Mouse (Mus musculus): ENCODE data around the gene Gm11487. TPM values are rescaled to one million over a fixed set of nuclear protein-coding genes. Genes with fewer than 3 reads are reported as not detected.
"Not testable (repeated sequence)": the region's sequence is repeated elsewhere in the genome, so short reads cannot be mapped to it uniquely, and the experiment has no call there.

Gene Gm11487
- total RNA-seq (2014; rRNA removed) (not detected in 2 replicates), polyA plus RNA-seq (2015; fragmentation: Nextera tagmentation; extraction: Ambion mirVana) (not detected in 2 replicates)

DNA sequence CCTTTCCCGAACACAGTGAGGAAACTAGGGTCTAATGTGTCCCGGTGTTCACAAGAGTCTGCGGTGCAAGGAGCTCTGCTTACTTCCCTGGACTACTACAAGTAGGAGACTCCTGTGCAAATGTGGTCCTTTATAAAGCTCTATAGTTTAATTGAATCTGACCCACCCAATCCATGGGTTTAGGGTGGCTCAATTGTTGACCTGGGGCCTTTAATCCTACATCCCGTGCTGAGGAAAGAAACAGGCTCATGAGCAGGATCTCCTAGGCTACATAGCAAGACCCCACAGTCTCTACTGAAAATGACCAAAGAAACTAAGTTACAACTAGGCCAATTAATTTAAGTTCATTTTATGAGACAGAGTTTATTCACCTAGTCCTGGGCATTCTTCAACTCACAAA lies at the start of gene Gm11487:
Gm11487 (minus strand) TSS at position 101 of the 400 bp plus-strand sequence.
- not testable (repeated sequence) for H3K4me1 ChIP-seq (ENCODE audit: insufficient read depth, low read length); ATAC-seq; H3K27me3 ChIP-seq (ENCODE audit: insufficient read depth, low read length); H3K4me2 ChIP-seq (ENCODE audit: low read depth, low read length); H3K9ac ChIP-seq (replicated peaks; ENCODE audit: low read length); DNase-seq (ENCODE audit: low spot score); H3K4me3 ChIP-seq (ENCODE audit: low read length); H3K27ac ChIP-seq; H3K9me3 ChIP-seq (ENCODE audit: low read length); H3K36me3 ChIP-seq (ENCODE audit: insufficient read depth, low read length)
- WGBS = 86% methylated on average over 3 of the region's 4 CpGs

- ATAC-seq (no peak), DNase-seq (ENCODE audit: low spot score) (no peak)
Observed at GRCm38 (mm10) chr4:73444715-73445114, 39.8 kb upstream of the Gm11487 start.

DNA sequence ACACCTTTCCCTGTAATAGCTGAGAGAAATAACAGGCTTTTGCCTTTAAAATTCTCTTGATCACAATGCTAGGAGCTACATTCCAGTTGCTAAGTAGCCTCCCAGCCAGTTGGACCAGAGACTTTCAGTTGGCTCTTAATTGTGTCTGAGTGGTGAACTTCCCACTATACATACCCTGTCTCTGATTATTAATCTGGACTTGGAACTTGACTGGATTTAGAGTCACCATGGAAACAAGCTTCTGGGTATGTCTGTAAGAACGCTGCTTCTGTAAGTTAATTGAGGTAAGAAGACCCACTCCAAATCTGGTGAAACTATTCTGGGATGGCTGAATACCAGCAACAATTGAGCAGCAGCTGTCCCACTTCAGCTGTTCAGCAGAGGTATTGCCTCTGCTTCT lies 37.7 kb upstream of the Gm11487 start:
- Histone ChIP-seq H3K4me3 (ENCODE audit: low read length) (no peak overlapping the region), H3K36me3 (ENCODE audit: insufficient read depth, low read length) (no peaks in the 10 kb centered on the region), H3K4me2 (ENCODE audit: low read depth, low read length) (no peak overlapping the region), H3K27me3 (ENCODE audit: insufficient read depth, low read length) (no peaks in the 10 kb centered on the region), H3K27ac (no peak overlapping the region), H3K9me3 (ENCODE audit: low read length) (no peaks in the 10 kb centered on the region), H3K4me1 (ENCODE audit: insufficient read depth, low read length) (no peaks in the 10 kb centered on the region), H3K9ac (replicated peaks; ENCODE audit: low read length) (no peak overlapping the region)
- no peak for TF ChIP-seq CTCF (IDR thresholded peaks at IDR 0.05; ENCODE audit: low read depth)
- DNase-seq (ENCODE audit: low spot score) (no peak), ATAC-seq (no peak)
- 38% methylated on average over 1 of the region's 1 CpGs for WGBS

More at GRCm38 (mm10) chr4:73444715-73445114, 39.8 kb upstream of the Gm11487 start:
- peak; percentile 49 for TF ChIP-seq CTCF (IDR thresholded peaks at IDR 0.05; ENCODE audit: low read depth)
- no peak overlapping the region for H3K27ac ChIP-seq
- H3K36me3 ChIP-seq (ENCODE audit: insufficient read depth, low read length) = no peaks in the 10 kb centered on the region
- H3K9ac ChIP-seq (replicated peaks; ENCODE audit: low read length) = no peak overlapping the region
- no peaks in the 10 kb centered on the region for H3K4me1 ChIP-seq (ENCODE audit: insufficient read depth, low read length)
- no peaks in the 10 kb centered on the region for H3K27me3 ChIP-seq (ENCODE audit: insufficient read depth, low read length)
- 62% methylated on average over 7 of the region's 7 CpGs for WGBS
- H3K4me3 ChIP-seq (ENCODE audit: low read length) = no peak overlapping the region
- no peaks in the 10 kb centered on the region for H3K9me3 ChIP-seq (ENCODE audit: low read length)
- H3K4me2 ChIP-seq (ENCODE audit: low read depth, low read length) = no peak overlapping the region

GRCm38 (mm10) chr4:73425903-73426302 lies 21.0 kb upstream of the Gm11487 start:
- Histone ChIP-seq H3K27me3 (ENCODE audit: insufficient read depth, low read length) (no peaks in the 10 kb centered on the region), H3K36me3 (ENCODE audit: insufficient read depth, low read length) (no peaks in the 10 kb centered on the region), H3K4me1 (ENCODE audit: insufficient read depth, low read length) (no peaks in the 10 kb centered on the region), H3K27ac (no peak overlapping the region), H3K9me3 (ENCODE audit: low read length) (no peaks in the 10 kb centered on the region), H3K4me2 (ENCODE audit: low read depth, low read length) (no peak overlapping the region), H3K4me3 (ENCODE audit: low read length) (no peak overlapping the region), H3K9ac (replicated peaks; ENCODE audit: low read length) (no peak overlapping the region)
- 90% methylated on average over 3 of the region's 3 CpGs for WGBS
- no peak for DNase-seq (ENCODE audit: low spot score)
- TF ChIP-seq CTCF (IDR thresholded peaks at IDR 0.05; ENCODE audit: low read depth) = no peak
- ATAC-seq = no peak

DNA sequence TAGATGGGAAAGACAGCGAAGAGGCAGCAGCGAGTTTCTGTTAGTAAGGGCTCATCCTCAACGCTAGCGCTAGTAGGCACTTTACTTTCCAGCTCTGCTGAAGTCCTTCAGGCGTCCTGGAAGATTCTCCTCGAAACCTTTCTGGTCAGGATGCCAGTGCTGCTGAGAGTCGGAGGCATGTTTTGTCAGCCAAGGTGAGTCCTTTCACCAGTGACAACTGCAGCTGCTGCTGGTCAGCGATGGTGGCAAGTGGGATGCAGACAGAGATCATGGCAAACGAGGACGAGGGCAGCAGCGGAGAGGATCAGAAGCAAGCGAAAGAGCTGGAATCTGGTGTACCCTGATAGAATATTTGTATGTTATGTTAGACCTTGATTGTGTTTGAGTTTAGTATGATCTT lies 18.2 kb upstream of the Gm11487 start:
- H3K9me3 ChIP-seq (ENCODE audit: low read length) = no peaks in the 10 kb centered on the region
- no peaks in the 10 kb centered on the region for H3K27me3 ChIP-seq (ENCODE audit: insufficient read depth, low read length)
- no peak overlapping the region for H3K27ac ChIP-seq
- no peak for TF ChIP-seq CTCF (IDR thresholded peaks at IDR 0.05; ENCODE audit: low read depth)
- H3K36me3 ChIP-seq (ENCODE audit: insufficient read depth, low read length) = no peaks in the 10 kb centered on the region
- DNase-seq (ENCODE audit: low spot score) (no peak), ATAC-seq (no peak)
- H3K9ac ChIP-seq (replicated peaks; ENCODE audit: low read length) = no peak overlapping the region
- 93% methylated on average over 12 of the region's 12 CpGs for WGBS
- no peaks in the 10 kb centered on the region for H3K4me1 ChIP-seq (ENCODE audit: insufficient read depth, low read length)
- no peak overlapping the region for H3K4me3 ChIP-seq (ENCODE audit: low read length)
- H3K4me2 ChIP-seq (ENCODE audit: low read depth, low read length) = no peak overlapping the region

DNA sequence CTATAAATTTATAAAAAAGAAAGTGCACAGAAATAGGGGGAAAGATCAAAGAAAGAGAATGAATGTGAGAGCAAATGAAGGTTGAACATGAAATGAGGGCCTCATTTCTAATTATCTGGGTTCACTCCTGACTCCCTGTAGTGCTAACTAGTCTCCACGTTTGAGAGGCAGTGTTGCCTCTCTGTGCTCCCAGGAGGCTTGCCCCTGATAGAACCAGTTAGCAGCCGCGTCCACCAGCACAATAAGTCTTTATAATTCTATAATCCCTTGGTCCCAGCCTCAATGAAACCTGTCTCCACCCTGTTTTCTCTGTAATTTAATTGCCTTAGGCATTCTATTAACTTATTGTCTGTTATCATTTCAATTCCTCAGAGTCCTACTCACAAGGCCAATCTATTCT lies 38.3 kb downstream of the Gm11487 start:
- H3K27me3 ChIP-seq (ENCODE audit: insufficient read depth, low read length) = no peaks in the 10 kb centered on the region
- no peak for ATAC-seq
- H3K9me3 ChIP-seq (ENCODE audit: low read length) = no peaks in the 10 kb centered on the region
- H3K4me3 ChIP-seq (ENCODE audit: low read length) = no peak overlapping the region
- TF ChIP-seq CTCF (IDR thresholded peaks at IDR 0.05; ENCODE audit: low read depth) = no peak
- WGBS = 32% methylated on average over 3 of the region's 3 CpGs
- H3K36me3 ChIP-seq (ENCODE audit: insufficient read depth, low read length) = no peaks in the 10 kb centered on the region
- no peaks in the 10 kb centered on the region for H3K4me1 ChIP-seq (ENCODE audit: insufficient read depth, low read length)
- no peak overlapping the region for H3K27ac ChIP-seq
- H3K9ac ChIP-seq (replicated peaks; ENCODE audit: low read length) = no peak overlapping the region
- no peak overlapping the region for H3K4me2 ChIP-seq (ENCODE audit: low read depth, low read length)
- DNase-seq (ENCODE audit: low spot score) = peak; percentile 3

Other genes with a start within 250 kb of the Gm11487 start
- gene Gm11238, start 202.8 kb upstream of the Gm11487 start, total RNA-seq (2014; rRNA removed) = not detected in 2 replicates
- gene Gm11238, start 202.8 kb upstream of the Gm11487 start, polyA plus RNA-seq (2015; fragmentation: Nextera tagmentation; extraction: Ambion mirVana) = not detected in 2 replicates
- gene Gm11237, start 217.9 kb upstream of the Gm11487 start, total RNA-seq (2014; rRNA removed) = not detected in 2 replicates
- not detected in 2 replicates for gene Gm11237, start 217.9 kb upstream of the Gm11487 start, polyA plus RNA-seq (2015; fragmentation: Nextera tagmentation; extraction: Ambion mirVana)
- gene Gm11236, start 233.0 kb upstream of the Gm11487 start, total RNA-seq (2014; rRNA removed) = not detected in 2 replicates
- not detected in 2 replicates for gene Gm11236, start 233.0 kb upstream of the Gm11487 start, polyA plus RNA-seq (2015; fragmentation: Nextera tagmentation; extraction: Ambion mirVana)